Mouse (Mus musculus): ENCODE data around the gene Acr.

DNA sequence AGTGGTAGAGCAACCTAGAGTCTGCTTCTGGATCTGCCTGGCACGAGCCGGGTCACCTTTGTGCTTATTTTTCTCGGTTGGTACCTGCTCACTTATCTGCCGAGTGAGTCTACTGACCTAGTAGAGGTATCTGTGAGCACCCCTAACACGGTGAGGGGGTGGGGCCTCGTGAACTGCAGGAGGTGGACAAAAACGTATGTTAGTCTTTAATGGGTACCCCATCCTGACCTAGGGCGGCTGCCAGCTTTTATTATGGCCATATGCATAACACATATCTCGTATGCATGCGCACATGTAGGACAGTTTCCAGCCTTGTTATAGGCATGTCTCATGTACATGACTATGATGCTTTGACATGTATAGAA is 34.3 kb upstream of the Acr start:
- TF ChIP-seq POLR2A (IDR thresholded peaks at IDR 0.05; ENCODE audit: extremely low read depth, insufficient read depth, low read length) (no peak), CTCF (IDR thresholded peaks at IDR 0.05; ENCODE audit: low read depth, low read length) (no peak)

Measured in liver, adult 2 months (tissue).